Mouse (Mus musculus) MEL-GATA-1-ER (cell line): ENCODE data around the gene Nrde2.
A peak's percentile ranks its signal among the peaks of the same experiment; 100 is the strongest.

Experiments
- DNase-seq: peaks from one replicate; pipeline ENCODE4 v3.0.0-alpha.2; 2012; ENCODE audit warnings: low read depth; ENCODE audit errors: extremely low read depth

The Nrde2 gene

DNA sequence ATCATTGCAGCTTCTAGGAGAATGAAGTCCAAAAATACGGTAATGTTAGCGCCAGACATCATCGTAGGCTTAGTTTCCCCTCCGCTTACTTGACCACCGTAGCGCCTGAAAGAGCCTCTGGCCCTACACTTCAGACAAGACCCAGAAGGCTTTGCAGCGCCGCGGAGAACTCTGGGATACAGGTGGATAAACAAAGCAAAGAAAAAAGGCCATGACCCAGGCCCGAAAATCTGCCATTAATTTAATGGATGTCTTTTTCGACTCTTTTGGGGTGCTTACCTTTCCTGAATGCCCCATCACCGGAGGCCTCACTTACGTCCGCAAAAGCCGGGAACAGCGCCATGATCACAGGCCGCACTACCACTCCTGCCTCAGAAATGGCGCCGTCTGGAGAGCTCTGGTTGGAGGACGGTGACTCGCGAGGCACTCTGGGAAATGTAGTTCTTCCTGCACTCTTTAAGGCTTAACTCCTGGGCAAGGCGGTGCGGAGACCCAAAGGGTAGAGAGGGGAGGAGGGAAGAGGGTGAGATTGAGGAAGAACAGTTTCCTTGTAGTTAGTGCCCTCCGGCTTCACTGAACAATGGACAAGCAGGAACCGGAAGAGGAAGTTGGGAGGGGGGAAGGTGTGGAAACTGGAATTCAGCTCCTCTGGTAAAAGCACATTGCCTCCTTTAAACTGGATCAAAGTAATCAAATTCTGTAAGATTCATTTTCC lies at the start of gene Nrde2:
Nrde2 (minus strand) TSS at position 393 of the 715 bp plus-strand sequence.
- peak; percentile 97 for DNase-seq

GRCm38 (mm10) chr12:100206926-100207325 lies 47.5 kb upstream of the Nrde2 start:
- no peak for DNase-seq

DNA sequence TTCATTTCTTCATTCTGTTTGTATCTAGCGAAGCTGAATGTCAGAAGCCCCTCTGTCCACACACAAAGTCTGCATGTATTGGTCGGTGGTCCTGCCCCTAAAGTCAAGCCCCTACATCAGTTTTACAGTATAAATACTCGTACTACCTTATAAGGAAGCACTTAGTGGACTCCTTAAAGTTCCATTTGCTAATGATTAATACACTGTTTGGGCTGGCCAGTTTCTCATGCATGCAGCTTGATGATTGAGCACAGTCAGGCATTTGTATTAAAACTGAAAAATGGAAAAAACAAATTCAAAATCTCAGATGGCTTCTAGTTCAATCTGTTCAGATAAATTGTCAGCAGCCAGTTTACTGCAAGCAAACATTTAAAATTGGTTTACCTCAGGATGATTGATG lies 47.1 kb upstream of the Nrde2 start:
- no peak for DNase-seq

DNA sequence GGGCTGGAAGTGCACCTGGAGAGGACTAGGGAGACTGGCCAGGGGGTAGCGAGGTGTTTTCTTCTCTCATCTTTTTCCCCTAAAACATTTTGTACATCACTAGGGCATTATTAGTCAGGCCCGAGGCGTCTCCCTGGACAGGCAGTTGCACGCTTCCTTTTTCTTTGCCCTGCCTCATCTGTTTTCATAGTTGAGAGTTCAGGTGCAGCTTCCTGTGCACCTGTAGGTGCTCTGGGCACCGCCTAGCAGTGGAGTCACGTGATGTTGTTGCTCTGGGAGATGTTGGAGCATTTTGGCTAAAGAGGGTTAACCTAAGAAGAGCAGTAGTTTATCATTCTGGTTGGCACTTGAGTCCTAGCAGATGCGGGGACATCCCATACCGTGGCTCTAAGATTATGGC lies 45.7 kb upstream of the Nrde2 start:
- DNase-seq: no peak

GRCm38 (mm10) chr12:100203759-100204158 lies 44.3 kb upstream of the Nrde2 start:
- DNase-seq: no peak

DNA sequence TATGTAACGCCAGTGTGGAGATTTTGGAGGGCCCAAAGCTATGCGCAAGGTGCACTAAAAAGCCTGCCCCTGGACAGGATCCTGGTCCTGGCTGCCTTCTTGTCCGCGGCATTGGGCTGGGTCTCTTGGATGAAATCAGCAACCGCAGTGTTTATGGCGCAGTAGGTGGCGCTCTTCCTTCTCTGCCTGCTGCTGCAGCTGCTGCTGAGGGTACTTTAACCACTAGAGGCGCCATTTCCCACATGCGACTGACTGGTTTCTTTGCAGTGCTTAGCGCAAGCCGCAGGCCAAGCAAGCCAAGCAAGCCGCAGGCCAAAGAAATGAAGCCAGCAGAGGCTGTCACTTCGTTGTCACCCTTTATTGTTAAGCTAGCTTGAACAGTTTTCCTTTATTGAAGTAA lies 42.4 kb upstream of the Nrde2 start:
- peak; percentile 88 for DNase-seq

- DNase-seq: no peak
Measured at GRCm38 (mm10) chr12:100201363-100201711, 41.9 kb upstream of the Nrde2 start.

DNA sequence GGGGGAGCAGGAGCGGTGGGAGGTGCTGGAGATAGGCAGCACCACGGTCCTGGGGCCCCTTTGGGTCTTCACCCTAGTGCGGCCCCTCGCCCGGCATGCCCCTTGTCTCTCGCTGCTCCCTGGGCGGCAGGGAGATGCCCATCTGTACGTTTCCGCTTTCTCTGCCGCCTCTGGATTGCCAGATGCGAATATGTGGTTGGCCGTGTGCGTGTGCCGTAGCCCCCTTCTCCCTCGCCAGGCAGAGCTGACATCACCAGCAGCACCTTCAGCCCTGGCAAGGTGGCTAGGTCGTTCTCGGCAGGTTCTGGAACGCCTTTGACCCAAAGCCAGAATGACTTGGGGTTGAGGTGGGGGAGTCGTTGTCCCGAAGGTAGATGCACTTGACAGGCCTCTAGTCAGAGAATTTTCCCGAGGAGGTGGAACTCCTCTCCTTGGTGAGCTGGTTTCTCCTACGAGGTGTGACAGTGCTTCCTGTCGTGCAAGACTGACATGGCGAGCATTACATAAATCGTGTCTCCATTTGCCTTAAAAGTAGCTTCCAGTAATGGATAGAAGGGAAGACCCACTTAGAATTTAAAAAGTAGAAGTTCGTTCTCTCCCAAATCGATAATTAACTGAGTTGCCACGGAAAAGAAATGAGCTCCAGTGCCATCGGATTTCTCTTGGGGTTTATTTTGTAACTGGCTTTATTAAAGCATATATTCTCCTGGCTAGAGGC lies 41.4 kb upstream of the Nrde2 start:
- peak; percentile 41 for DNase-seq

- no peak for DNase-seq
Measured at GRCm38 (mm10) chr12:100199891-100200644, 40.6 kb upstream of the Nrde2 start.

DNA sequence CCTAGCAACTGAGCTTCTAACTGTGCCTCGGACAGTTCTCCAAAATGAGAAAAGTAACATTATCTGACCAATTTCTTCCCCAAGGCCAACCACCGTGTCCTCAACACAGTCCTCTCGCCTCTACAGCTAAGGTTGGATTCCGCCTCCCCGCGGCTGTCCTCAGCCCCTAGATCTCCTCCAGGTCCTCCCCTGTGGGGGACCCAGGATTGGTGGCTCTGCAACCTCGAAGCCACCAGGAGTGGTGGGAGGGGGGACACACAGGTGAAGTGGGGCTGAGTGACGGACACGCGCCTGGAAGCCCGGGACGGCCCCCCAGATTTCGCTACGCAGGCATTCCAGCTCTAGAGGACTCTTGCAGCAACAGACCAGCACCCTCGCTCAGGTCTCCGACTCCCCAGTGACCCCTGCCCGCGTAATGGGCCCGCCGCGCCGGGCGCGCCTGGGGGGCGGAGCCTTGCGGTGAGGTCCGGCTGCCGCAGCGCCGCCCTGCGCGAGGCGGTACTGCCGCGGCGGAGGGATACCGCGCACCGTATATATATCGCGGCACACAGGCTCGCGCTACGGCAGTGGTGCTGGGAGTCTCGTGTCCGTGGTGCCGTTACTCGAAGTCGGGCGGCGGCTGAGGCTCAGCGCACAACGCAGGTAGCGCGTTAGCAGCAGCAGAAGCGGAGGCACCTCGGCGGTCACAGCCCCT lies 39.7 kb upstream of the Nrde2 start, which contains the start of gene Calm1:
Calm1 (plus strand) TSS at position 469 of the 694 bp plus-strand sequence.
- DNase-seq: peak; percentile 79

GRCm38 (mm10) chr12:100196786-100197185 lies 37.3 kb upstream of the Nrde2 start:
- no peak for DNase-seq

DNA sequence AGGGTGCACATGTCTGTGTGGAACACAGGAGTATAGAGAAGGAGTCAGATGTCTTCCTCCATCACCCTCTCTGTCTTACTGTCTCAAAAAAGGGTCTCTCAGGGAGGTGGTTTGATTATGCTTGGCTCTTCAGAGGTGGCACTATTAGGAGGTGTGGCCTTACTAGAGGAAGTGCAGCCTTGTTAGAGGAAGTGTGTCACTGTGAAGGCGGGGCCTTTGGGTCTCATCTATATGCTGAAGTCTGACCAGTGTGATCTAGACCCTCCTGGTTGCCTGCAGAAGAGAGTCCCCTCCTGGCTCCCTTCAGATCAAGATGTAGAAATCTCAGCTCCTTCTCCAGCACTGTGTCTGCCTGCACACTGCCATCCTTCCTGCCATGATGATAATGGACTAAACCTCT lies 34.7 kb upstream of the Nrde2 start:
- DNase-seq: no peak

GRCm38 (mm10) chr12:100190802-100191201 lies 31.3 kb upstream of the Nrde2 start:
- DNase-seq: no peak

GRCm38 (mm10) chr12:100187756-100188430 lies 28.4 kb upstream of the Nrde2 start:
- DNase-seq: peak; percentile 27

- DNase-seq: peak; percentile 98
Measured at GRCm38 (mm10) chr12:100187013-100187755, 27.7 kb upstream of the Nrde2 start.

DNA sequence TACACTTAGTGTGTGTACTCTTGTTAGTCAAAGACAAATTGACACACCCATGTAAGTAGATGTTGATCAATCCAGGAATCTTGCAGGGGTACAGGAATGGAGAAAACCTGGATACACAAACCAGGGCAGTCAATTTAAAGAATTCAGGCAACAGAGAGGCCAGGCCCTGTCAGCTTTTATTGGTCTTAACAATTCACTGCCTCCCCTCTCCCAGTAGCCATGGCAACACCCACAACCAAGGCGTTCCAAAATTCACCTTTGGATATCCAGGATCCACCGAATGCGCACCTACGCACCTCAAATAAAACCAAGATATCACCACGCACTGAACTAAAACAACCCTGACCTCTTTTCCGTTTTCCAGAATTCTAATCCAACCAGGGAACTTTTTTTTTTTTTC lies 26.9 kb upstream of the Nrde2 start:
- peak; percentile 43 for DNase-seq

GRCm38 (mm10) chr12:100185897-100186296 lies 26.4 kb upstream of the Nrde2 start:
- peak; percentile 46 for DNase-seq

DNA sequence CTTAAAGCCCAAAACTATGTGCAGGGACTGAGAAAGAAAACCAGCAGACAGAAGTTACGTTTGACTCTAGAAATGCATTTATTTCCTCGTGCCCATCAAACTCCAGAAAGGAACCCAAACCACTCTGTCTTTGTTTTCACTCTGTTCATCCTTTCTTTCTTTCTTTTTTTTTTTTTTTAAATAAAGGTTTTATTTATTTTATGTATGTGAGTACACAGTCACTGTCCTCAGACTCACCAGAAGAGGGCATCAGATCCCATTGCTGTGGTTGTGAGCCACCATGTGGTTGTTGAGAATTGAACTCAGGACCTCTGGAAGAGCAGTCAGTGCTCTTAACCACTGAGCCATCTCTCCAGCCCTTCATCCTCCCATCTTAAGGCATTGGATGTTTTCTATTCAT lies 25.5 kb upstream of the Nrde2 start:
- DNase-seq: peak; percentile 35

DNA sequence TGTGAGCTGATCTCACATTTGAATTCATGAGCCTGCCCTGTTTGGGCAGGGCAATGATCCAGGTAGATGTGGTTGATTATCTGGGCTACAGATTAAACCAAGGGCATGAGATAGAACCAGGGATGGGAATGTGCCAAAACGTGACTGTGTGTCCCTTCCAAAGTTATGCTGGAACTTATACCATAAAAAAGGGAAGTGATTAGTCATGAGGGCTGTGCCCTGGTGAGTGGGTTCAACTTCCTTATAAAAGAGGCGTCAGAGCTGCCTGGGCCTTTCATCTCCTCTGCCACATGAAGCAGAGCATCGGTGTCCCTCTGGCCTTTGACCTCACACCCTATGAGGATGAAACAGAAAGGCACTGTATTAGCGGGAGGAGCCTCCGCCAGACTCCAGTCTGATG lies 24.5 kb upstream of the Nrde2 start:
- DNase-seq: peak; percentile 88

GRCm38 (mm10) chr12:100182676-100183075 lies 23.2 kb upstream of the Nrde2 start:
- peak; percentile 11 for DNase-seq
